Mouse (Mus musculus): ENCODE results near the gene Tepsin. TPM values are rescaled to one million over a fixed set of nuclear protein-coding genes. Genes with fewer than 3 reads are reported as not detected.

The Tepsin gene
- polyA plus RNA-seq, 1 experiment from 2014 or later, result 14.2 TPM

DNA sequence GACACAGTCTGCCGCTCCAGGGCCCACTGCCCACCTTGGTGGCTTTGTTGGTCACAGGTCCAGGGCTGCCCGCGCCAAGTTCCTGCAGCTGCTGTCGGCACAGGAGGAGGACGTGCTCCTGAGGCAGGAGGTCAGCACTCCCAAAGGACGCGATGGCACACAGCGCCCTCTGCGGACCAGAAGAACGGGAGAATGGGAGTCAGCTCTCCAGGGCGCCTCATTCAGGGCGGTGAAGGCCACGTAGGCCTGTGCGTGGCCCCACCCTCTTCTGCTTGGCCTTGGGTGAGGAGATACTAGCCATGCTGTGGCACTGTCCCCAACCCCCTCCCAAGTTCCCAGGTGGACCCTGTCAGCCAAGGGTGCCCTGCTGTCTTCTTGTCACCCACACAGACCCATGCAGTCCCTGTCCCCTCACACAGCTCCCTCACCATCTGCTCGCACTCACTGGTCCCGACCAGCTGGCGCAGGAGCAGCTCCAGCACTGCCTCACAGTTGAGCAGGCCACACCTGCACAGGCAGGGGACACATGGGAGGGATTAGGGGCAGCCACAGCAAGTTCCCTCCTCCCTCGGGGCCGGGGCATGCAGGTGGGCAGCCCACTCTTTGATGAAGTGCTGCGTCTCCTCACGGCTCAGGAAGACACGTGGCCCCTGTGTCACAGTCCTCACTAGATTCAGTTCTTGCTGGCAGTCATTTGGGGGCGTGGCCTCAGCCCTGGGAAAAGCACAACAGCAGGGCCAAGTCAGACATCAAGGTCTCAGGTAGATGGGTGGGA is 5.5 kb downstream of the Tepsin start:
- H3K9me3 ChIP-seq (ENCODE audit: control insufficient read depth, low read length), result no peaks in the 10 kb centered on the region
- H3K27ac ChIP-seq (ENCODE audit: low read depth, low read length), result no peak overlapping the region
- DNase-seq (ENCODE audit: low spot score, missing footprints) (no peak), ATAC-seq (ENCODE audit: low FRiP score) (no peak)
- no peaks in the 10 kb centered on the region for H3K27me3 ChIP-seq (ENCODE audit: control insufficient read depth, insufficient read depth, low read length)
- peaks cover 8% of the 10 kb centered on the region for H3K4me1 ChIP-seq (ENCODE audit: control insufficient read depth, insufficient read depth, low read length)
- 81% methylated on average over 23 of the region's 23 CpGs for WGBS
- H3K4me2 ChIP-seq, result no peak overlapping the region
- H3K4me3 ChIP-seq (ENCODE audit: low read depth, low read length), result no peak overlapping the region
- peaks cover 10% of the 10 kb centered on the region; the same call in 1 of the 2 replicates for H3K36me3 ChIP-seq (ENCODE audit: control insufficient read depth, insufficient read depth, low read length)
- H3K9ac ChIP-seq (ENCODE audit: low read length), result no peak overlapping the region

DNA sequence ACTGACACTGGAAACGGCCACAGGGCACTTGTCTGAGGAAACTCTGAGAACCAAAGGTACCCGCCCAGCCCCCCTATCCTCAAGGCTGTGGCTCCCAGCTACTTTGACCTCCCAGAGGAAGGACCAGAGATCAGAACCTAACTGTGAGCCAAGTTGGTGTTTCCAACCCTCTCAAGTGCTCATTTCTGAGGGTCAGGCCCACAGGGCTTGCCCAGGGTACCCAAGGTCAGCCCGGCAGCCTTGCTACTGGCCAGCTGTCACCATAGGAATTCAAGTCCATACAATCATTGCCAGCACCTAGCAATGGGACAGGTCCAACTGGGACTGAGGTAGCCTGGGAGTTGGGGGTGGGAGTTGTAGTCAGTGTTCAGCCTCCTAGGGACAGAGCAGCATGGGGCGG is 7.9 kb downstream of the Tepsin start:
- no peaks in the 10 kb centered on the region for H3K9me3 ChIP-seq (ENCODE audit: control insufficient read depth, low read length)
- no peak for ATAC-seq (ENCODE audit: low FRiP score)
- H3K36me3 ChIP-seq (ENCODE audit: control insufficient read depth, insufficient read depth, low read length), result peaks cover 10% of the 10 kb centered on the region; the same call in 1 of the 2 replicates
- peaks cover 5% of the 10 kb centered on the region for H3K4me1 ChIP-seq (ENCODE audit: control insufficient read depth, insufficient read depth, low read length)
- H3K4me2 ChIP-seq, result no peak overlapping the region
- H3K9ac ChIP-seq (ENCODE audit: low read length), result no peak overlapping the region
- no peak overlapping the region for H3K27ac ChIP-seq (ENCODE audit: low read depth, low read length)
- H3K27me3 ChIP-seq (ENCODE audit: control insufficient read depth, insufficient read depth, low read length), result no peaks in the 10 kb centered on the region
- DNase-seq (ENCODE audit: low spot score, missing footprints), result no peak
- H3K4me3 ChIP-seq (ENCODE audit: low read depth, low read length), result no peak overlapping the region
- 91% methylated on average over 4 of the region's 4 CpGs for WGBS

DNA sequence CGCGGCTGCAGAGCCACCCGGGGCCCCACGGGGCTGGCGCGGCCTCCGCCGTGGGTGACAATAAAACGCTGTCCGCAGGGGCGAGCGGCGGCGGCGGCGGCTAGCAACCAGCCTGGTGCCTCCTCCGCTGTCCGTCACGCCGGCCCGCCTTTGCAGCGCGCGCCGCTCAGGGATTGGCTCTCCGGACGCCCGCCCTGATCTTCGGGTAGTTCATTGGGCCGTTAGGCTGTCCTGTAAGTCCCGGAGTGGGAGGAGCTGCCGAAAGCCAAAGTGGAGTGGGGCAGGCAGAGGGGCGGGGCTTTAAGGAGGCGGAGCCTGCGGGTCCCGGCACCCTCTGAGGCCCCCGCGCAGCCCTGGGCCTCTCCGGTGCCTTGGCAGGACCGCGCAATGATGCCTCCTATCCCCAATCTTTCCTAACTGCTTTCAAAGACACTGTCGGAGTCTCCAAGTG is 11.8 kb downstream of the Tepsin start, which contains the start of gene Cep131:
Gene Cep131, minus strand, starts transcription at position 126 of the 451 bp plus-strand sequence.
- peak within 1 kb of the TSS; percentile 70; the same call in 1 of the 2 replicates for H3K27ac ChIP-seq (ENCODE audit: low read depth, low read length)
- H3K36me3 ChIP-seq (ENCODE audit: control insufficient read depth, insufficient read depth, low read length), result peaks cover 6% of the 10 kb centered on the region; the same call in 1 of the 2 replicates
- under 1% methylated on average over 42 of the region's 42 CpGs for WGBS
- peak within 1 kb of the TSS; percentile 86 for H3K4me2 ChIP-seq
- H3K9me3 ChIP-seq (ENCODE audit: control insufficient read depth, low read length), result no peaks in the 10 kb centered on the region
- ATAC-seq (ENCODE audit: low FRiP score) (peak; percentile 98), DNase-seq (ENCODE audit: low spot score, missing footprints) (peak; percentile 99)
- H3K9ac ChIP-seq (ENCODE audit: low read length), result peak within 1 kb of the TSS; percentile 97
- H3K4me3 ChIP-seq (ENCODE audit: low read depth, low read length), result peak within 1 kb of the TSS; percentile 97
- peaks cover 11% of the 10 kb centered on the region for H3K4me1 ChIP-seq (ENCODE audit: control insufficient read depth, insufficient read depth, low read length)
- H3K27me3 ChIP-seq (ENCODE audit: control insufficient read depth, insufficient read depth, low read length), result no peaks in the 10 kb centered on the region

DNA sequence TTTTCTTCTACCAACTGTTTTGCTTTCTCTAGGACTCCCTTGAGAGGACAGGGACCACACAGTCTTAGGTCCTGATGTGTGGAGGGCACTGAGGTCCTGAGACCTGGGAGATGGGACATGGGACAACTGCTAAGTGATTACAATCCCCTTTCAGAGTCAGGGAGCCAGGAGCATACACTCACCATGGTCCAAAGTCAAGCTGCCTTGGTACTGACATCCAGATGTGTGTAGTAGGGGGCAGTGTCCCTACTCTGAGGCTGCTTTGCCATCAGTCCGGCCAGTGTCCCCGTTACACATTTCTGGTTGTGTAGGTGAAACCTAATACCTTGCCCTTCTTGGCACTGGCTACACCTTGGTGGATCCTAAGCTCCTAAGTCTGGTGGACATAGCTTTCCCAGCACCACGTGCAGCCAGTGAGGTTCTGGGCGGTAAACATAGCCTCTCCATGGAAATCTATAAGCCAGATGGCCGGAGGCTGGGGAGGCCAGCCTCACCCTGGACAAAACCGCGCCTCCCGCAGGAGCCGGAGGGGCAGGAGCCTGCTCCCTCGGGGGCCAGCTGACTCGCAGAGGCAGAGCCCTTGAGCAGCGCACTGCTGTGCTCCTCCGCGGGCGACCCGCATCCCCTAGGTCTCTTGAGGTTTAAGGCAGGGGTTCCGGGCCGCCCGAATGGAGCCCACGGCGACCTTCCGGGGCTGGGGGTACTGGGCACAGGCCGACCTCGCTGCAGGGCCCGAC is 12.5 kb downstream of the Tepsin start:
- WGBS, result under 1% methylated on average over 25 of the region's 25 CpGs
- peak; percentile 91 for DNase-seq (ENCODE audit: low spot score, missing footprints)
- H3K27me3 ChIP-seq (ENCODE audit: control insufficient read depth, insufficient read depth, low read length), result no peaks in the 10 kb centered on the region

DNA sequence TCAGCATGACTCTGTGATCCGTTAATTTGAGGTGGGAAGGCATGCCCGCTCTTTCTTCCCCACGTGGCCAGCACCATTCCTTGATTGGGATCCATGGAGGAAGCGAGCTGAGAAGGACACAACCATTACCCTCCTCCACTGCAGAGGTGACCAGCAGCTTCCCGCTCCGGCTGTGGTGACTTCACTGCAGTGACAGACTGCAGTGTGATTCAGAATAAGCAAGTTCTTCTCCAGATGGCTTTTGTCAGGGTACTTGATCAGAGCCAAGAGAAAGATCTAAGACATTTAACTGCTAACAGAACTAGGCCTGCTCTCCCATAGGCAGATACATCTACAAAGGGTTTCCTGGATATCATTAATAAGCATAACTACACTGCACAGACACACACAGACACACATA is 18.2 kb downstream of the Tepsin start:
- H3K9ac ChIP-seq (ENCODE audit: low read length), result no peak overlapping the region
- H3K9me3 ChIP-seq (ENCODE audit: control insufficient read depth, low read length), result no peaks in the 10 kb centered on the region
- WGBS, result 92% methylated on average over 6 of the region's 6 CpGs
- H3K27me3 ChIP-seq (ENCODE audit: control insufficient read depth, insufficient read depth, low read length), result no peaks in the 10 kb centered on the region
- no peak for ATAC-seq (ENCODE audit: low FRiP score)
- no peak for DNase-seq (ENCODE audit: low spot score, missing footprints)
- no peak overlapping the region for H3K27ac ChIP-seq (ENCODE audit: low read depth, low read length)
- H3K4me2 ChIP-seq, result no peak overlapping the region
- peaks cover 14% of the 10 kb centered on the region for H3K36me3 ChIP-seq (ENCODE audit: control insufficient read depth, insufficient read depth, low read length)
- H3K4me3 ChIP-seq (ENCODE audit: low read depth, low read length), result no peak overlapping the region
- peaks cover 2% of the 10 kb centered on the region; the same call in 1 of the 2 replicates for H3K4me1 ChIP-seq (ENCODE audit: control insufficient read depth, insufficient read depth, low read length)

More for the DNA sequence above, 12.5 kb downstream of the Tepsin start:
- H3K4me1 ChIP-seq (ENCODE audit: control insufficient read depth, insufficient read depth, low read length), result peaks cover 11% of the 10 kb centered on the region
- H3K4me2 ChIP-seq, result peak overlapping the region; percentile 86
- ATAC-seq (ENCODE audit: low FRiP score), result no peak
- H3K4me3 ChIP-seq (ENCODE audit: low read depth, low read length), result peak overlapping the region; percentile 97
- H3K9me3 ChIP-seq (ENCODE audit: control insufficient read depth, low read length), result no peaks in the 10 kb centered on the region
- H3K9ac ChIP-seq (ENCODE audit: low read length), result peak overlapping the region; percentile 97
- peaks cover 6% of the 10 kb centered on the region; the same call in 1 of the 2 replicates for H3K36me3 ChIP-seq (ENCODE audit: control insufficient read depth, insufficient read depth, low read length)
- peak overlapping the region; percentile 70; the same call in 1 of the 2 replicates for H3K27ac ChIP-seq (ENCODE audit: low read depth, low read length)

DNA sequence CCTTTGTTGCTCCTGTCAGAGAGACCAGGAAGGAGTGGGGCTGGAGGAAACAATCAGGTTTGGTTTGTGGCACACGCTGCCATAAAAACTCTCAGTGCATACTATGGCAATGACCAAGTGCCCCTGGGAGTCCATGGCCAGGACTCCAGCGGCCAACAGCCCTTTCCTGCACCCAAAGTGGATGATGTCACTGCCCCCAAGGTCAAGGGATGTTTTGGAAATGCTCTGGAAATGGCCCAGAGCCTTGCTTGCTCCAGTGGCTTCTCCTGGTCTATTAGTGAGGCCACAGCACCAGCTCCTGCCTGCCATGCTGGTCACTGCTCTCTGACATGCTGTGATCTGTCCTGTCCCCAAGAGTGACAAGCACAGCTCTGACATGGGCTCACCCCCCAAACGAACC is 22.3 kb downstream of the Tepsin start:
- no peak overlapping the region for H3K9ac ChIP-seq (ENCODE audit: low read length)
- no peak for ATAC-seq (ENCODE audit: low FRiP score)
- no peaks in the 10 kb centered on the region for H3K9me3 ChIP-seq (ENCODE audit: control insufficient read depth, low read length)

DNA sequence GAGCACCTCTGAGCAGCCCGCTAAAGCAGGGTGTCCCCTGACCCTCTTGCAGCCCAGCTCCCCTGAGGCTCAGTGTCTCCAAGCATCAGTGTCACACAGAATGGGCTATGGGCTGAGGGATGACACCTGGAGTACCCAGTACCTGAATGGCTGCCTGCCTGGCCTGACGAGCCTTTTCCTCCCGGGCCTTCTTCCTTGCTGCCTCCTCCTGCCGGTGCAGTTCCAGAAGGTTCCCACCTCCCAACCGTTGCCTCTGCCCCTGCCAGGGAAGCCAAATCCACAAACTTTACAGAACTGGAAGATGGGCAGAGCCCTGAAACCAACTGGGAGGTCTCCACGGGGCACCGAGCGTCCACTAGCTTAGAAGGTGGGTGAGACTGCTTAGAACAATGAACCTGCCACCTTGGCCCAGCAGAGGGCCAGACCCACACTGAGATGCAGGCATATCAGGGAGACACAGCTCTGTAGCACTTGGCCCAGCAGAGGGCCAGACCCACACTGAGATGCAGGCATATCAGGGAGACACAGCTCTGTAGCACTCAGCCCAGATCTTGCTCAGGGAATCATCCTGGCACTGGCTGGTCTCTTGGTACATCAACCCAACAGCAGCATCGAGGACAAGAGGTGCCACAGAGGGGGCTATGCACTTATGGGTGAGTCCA is 25.4 kb downstream of the Tepsin start:
- H3K4me3 ChIP-seq (ENCODE audit: low read depth, low read length), result no peak overlapping the region
- H3K27ac ChIP-seq (ENCODE audit: low read depth, low read length), result no peak overlapping the region
- H3K4me1 ChIP-seq (ENCODE audit: control insufficient read depth, insufficient read depth, low read length), result no peaks in the 10 kb centered on the region
- 90% methylated on average over 9 of the region's 9 CpGs for WGBS
- DNase-seq (ENCODE audit: low spot score, missing footprints) (no peak), ATAC-seq (ENCODE audit: low FRiP score) (no peak)
- H3K9ac ChIP-seq (ENCODE audit: low read length), result no peak overlapping the region
- H3K27me3 ChIP-seq (ENCODE audit: control insufficient read depth, insufficient read depth, low read length), result no peaks in the 10 kb centered on the region
- no peaks in the 10 kb centered on the region for H3K9me3 ChIP-seq (ENCODE audit: control insufficient read depth, low read length)
- H3K36me3 ChIP-seq (ENCODE audit: control insufficient read depth, insufficient read depth, low read length), result peaks cover 3% of the 10 kb centered on the region; the same call in 1 of the 2 replicates
- H3K4me2 ChIP-seq, result no peak overlapping the region

More for the DNA sequence above, 22.3 kb downstream of the Tepsin start:
- Histone ChIP-seq H3K4me1 (ENCODE audit: control insufficient read depth, insufficient read depth, low read length) (no peaks in the 10 kb centered on the region), H3K4me2 (no peak overlapping the region), H3K27me3 (ENCODE audit: control insufficient read depth, insufficient read depth, low read length) (no peaks in the 10 kb centered on the region), H3K4me3 (ENCODE audit: low read depth, low read length) (no peak overlapping the region), H3K36me3 (ENCODE audit: control insufficient read depth, insufficient read depth, low read length) (peaks cover 13% of the 10 kb centered on the region), H3K27ac (ENCODE audit: low read depth, low read length) (no peak overlapping the region)
- DNase-seq (ENCODE audit: low spot score, missing footprints), result no peak
- 85% methylated on average over 3 of the region's 3 CpGs for WGBS

DNA sequence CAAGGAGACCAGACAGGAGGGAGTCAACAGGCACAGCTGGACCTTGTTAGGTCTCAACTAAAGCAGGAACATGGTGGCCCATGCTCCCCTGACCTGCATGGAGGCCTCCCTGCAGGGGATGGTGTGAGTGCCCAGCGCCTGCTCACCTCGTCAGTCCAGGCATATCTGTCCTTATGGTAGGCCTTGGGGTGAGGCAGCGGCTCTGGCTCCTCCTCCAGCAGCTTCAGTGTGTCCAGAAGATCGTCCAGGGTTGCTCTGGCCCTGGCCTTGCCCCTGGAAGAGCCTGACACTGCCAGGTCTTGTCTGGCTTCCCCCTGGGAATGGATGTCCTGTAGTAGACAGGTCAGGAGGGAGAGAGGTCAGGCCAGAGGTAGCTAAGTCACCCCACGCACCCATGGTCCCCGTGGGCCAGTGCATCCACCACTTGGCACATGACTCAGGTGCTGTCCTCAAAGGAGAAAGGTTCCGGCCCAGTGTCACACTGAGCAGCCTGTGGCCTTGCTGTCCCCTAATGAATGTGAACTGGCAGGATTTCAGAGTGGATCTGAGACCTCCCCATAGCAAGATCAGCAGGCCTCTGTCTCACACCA is 26.7 kb downstream of the Tepsin start:
- ATAC-seq (ENCODE audit: low FRiP score), result no peak
- Histone ChIP-seq H3K27ac (ENCODE audit: low read depth, low read length) (no peak overlapping the region), H3K36me3 (ENCODE audit: control insufficient read depth, insufficient read depth, low read length) (peaks cover 11% of the 10 kb centered on the region)

More for the DNA sequence above, 26.7 kb downstream of the Tepsin start:
- 76% methylated on average over 7 of the region's 7 CpGs for WGBS
- Histone ChIP-seq H3K4me2 (no peak overlapping the region), H3K4me1 (ENCODE audit: control insufficient read depth, insufficient read depth, low read length) (no peaks in the 10 kb centered on the region), H3K9ac (ENCODE audit: low read length) (no peak overlapping the region), H3K9me3 (ENCODE audit: control insufficient read depth, low read length) (no peaks in the 10 kb centered on the region), H3K4me3 (ENCODE audit: low read depth, low read length) (no peak overlapping the region), H3K27me3 (ENCODE audit: control insufficient read depth, insufficient read depth, low read length) (no peaks in the 10 kb centered on the region)
- no peak for DNase-seq (ENCODE audit: low spot score, missing footprints)
